Mouse (Mus musculus): ENCODE data around the gene She.
A peak's percentile ranks its signal among the peaks of the same experiment; 100 is the strongest.

Gene She

GRCm38 (mm10) chr3:89887582-89888230 lies 56.5 kb downstream of the She start:
- no peak for DNase-seq

GRCm38 (mm10) chr3:89889841-89890430 lies 58.8 kb downstream of the She start:
- no peak for DNase-seq

GRCm38 (mm10) chr3:89891696-89892095 lies 60.5 kb downstream of the She start:
- DNase-seq, result no peak

- DNase-seq, result no peak
Measured at GRCm38 (mm10) chr3:89892517-89893106, 61.4 kb downstream of the She start.

GRCm38 (mm10) chr3:89896571-89896970 lies 65.4 kb downstream of the She start:
- no peak for DNase-seq

GRCm38 (mm10) chr3:89897204-89897796 lies 66.1 kb downstream of the She start:
- DNase-seq, result no peak

- DNase-seq, result no peak
Measured at GRCm38 (mm10) chr3:89898011-89898410, 66.8 kb downstream of the She start.

- DNase-seq, result peak; percentile 18
Measured at GRCm38 (mm10) chr3:89898870-89899510, 67.8 kb downstream of the She start.

GRCm38 (mm10) chr3:89899511-89899908 lies 68.3 kb downstream of the She start:
- DNase-seq, result no peak

- no peak for DNase-seq
Measured at GRCm38 (mm10) chr3:89907846-89908245, 76.7 kb downstream of the She start.

Data from kidney, adult 18-20 months (tissue).